Mouse (Mus musculus) G1E (cell line): ENCODE measurements around the gene Nol3. TPM values are rescaled to one million over a fixed set of nuclear protein-coding genes. Genes with fewer than 3 reads are reported as not detected.
A peak's percentile ranks its signal among the peaks of the same experiment; 100 is the strongest.

ENCODE experiments used
- ATAC-seq: 2 replicates; pipeline ENCODE4 v1.8.0; 2016; ENCODE audit warnings: mild to moderate bottlenecking; ENCODE audit not compliant: insufficient number of reproducible peaks, poor library complexity, low FRiP score, severe bottlenecking; ENCODE audit errors: extremely low read depth
- DNase-seq: peaks from one replicate; pipeline ENCODE4 v3.0.0; 2012; ENCODE audit warnings: low spot score
- H3K27me3 ChIP-seq: 2 replicates; pipeline ENCODE4 v1.6.1; 2012; ENCODE audit warnings: mild to moderate bottlenecking, low read length, inconsistent platforms; ENCODE audit not compliant: insufficient read depth
- H3K36me3 ChIP-seq: replicated peaks from 2 replicates; pipeline ENCODE3; 2012; ENCODE audit warnings: mild to moderate bottlenecking, inconsistent platforms
- H3K4me1 ChIP-seq: 2 replicates; pipeline ENCODE4 v1.6.1; 2012; ENCODE audit warnings: low read depth, low read length, inconsistent platforms, mixed read lengths; ENCODE audit not compliant: insufficient read depth
- H3K4me3 ChIP-seq: 2 replicates; pipeline ENCODE4 v1.5.1; 2012; ENCODE audit warnings: low read depth, mild to moderate bottlenecking, inconsistent platforms, low read length, moderate library complexity, mixed read lengths
- H3K9me3 ChIP-seq: replicated peaks from 2 replicates; pipeline ENCODE4 v1.6.1; 2012; ENCODE audit warnings: inconsistent platforms
- CTCF ChIP-seq: IDR thresholded peaks from 2 replicates; pipeline ENCODE4 v1.5.1; 2012; ENCODE audit warnings: low read depth, low read length, inconsistent platforms, mixed read lengths
- GATA1 ChIP-seq: IDR thresholded peaks from 2 replicates; pipeline ENCODE4 v1.6.1; 2012; ENCODE audit warnings: borderline replicate concordance, low read length, inconsistent platforms, mixed read lengths
- GATA2 ChIP-seq: IDR thresholded peaks from 2 replicates; pipeline ENCODE4 v1.6.1; 2012; ENCODE audit warnings: low read depth, low read length, inconsistent platforms, borderline replicate concordance
- POLR2AphosphoS5 ChIP-seq: IDR thresholded peaks from 2 replicates; pipeline ENCODE4 v1.6.1; 2012; ENCODE audit warnings: low read depth, low read length, inconsistent platforms; ENCODE audit not compliant: insufficient replicate concordance
- TAL1 ChIP-seq: conservative IDR thresholded peaks from 2 replicates; pipeline ENCODE4 v1.6.1; 2012; ENCODE audit warnings: low read depth, low read length, inconsistent platforms, mixed read lengths
- polyA plus RNA-seq: library from polyadenylated mRNA; stranded (reverse); fragments of >175 nt; gene quantifications from 2 replicates; pipeline ENCODE4 v1.2.3, GENCODE M21; 2012
- total RNA-seq, 2 experiments: library from RNA; stranded (forward) in 1 of 2; stranded (reverse) in 1 of 2; fragments of 200-1000 nt in 1 of 2; fragments of >200 nt in 1 of 2; fragmentation: Nextera tagmentation in 1 of 2; gene quantifications; 2 replicates each; pipeline ENCODE4 v1.2.3; 2014 to 2017

Nol3 gene
- total and polyA plus RNA-seq, 3 experiments = 0.49 to 0.60 (median 0.60) TPM

DNA sequence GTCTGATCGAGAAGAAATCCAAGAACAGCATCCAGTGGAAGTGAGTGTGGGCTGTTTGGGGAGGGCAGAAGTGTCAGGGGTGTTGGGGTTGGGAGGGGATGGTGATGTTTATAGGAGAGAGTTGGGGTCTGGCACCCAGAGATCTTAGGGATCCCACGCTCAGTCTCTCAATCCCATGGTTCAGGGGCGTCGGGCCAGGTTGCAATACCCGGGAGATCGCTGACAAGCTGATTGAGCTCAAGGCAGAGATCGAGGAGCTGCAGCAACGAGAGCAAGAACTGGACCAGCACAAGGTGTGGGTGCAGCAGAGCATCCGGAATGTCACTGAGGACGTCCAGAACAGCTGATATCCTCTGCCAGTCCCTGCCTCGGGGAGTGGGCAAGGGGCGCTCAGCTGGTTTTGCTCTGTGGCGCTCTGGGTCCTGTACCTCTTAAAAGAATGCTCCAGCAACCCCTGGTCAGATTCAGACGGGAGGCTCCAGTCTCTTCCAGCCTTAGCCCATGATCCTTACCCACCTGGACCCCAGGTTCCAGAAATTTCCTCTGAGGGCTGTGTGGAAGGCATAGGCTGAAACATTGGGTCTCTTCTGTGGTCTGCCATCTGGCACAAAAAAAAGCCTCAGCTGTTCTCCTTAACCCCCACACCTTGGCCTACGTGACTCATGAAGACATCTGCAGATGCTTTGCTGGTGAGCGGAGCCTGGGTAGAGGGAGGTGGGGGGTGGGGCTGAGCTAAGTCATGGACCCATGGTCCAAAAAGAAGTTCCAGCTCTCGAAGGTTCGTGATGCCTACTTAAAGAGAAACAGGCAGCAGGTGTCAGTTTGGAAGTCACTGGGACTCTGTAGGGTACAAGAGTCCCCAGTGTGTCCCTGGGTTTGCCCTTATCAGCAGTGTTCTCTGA, 22.7 kb downstream of the Nol3 start:
- ATAC-seq (0 out of 2 replicates have a peak, but pooled peaks have one; percentile 11), DNase-seq (no peak)
- H3K36me3 ChIP-seq = peaks cover 58% of the 10 kb centered on the region
- peaks cover 73% of the 10 kb centered on the region for H3K4me1 ChIP-seq
- no peaks in the 10 kb centered on the region; the same call in 1 of the 2 replicates for H3K9me3 ChIP-seq
- H3K27me3 ChIP-seq = no peaks in the 10 kb centered on the region
- H3K4me3 ChIP-seq = peak overlapping the region; percentile 98
- no peak for TF ChIP-seq CTCF
- no peak for TF ChIP-seq GATA1
- no peak for TF ChIP-seq TAL1

- Histone ChIP-seq H3K36me3 (peaks cover 70% of the 10 kb centered on the region), H3K4me3 (peak overlapping the region; percentile 45; the same call in 1 of the 2 replicates), H3K27me3 (no peaks in the 10 kb centered on the region), H3K9me3 (no peaks in the 10 kb centered on the region; the same call in 1 of the 2 replicates), H3K4me1 (peaks cover 87% of the 10 kb centered on the region)
- ATAC-seq = no peak
- TF ChIP-seq TAL1 = no peak
- no peak for TF ChIP-seq GATA1
- TF ChIP-seq GATA2 = no peak
- TF ChIP-seq POLR2AphosphoS5 = no peak
- no peak for TF ChIP-seq CTCF
- DNase-seq = no peak
Observed at GRCm38 (mm10) chr8:105299962-105300361, 24.0 kb downstream of the Nol3 start.

DNA sequence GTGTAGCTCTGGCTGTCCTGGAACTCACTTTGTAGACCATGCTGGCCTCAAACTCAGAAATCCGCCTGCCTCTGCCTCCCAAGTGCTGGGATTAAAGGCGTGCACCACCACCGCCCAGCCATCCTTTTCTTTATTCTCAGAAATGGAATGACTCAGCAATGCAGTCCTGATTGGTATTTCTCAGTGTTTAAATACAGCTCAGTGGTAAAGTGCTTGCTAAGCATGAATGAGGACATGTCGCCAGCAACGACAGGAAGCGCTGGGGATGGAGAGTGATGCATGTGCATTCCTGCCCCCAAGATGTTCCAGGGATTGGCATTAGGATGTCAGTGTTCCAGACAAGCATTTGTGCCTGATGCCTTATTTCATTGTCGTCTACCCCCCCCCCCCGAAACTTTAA, 27.5 kb downstream of the Nol3 start:
- DNase-seq (no peak), ATAC-seq (no peak)
- peaks cover 98% of the 10 kb centered on the region for H3K36me3 ChIP-seq
- no peak overlapping the region for H3K4me3 ChIP-seq
- TF ChIP-seq GATA1 (no peak), GATA2 (no peak), CTCF (no peak), POLR2AphosphoS5 (no peak), TAL1 (no peak)
- H3K27me3 ChIP-seq = no peaks in the 10 kb centered on the region
- peaks cover 75% of the 10 kb centered on the region for H3K4me1 ChIP-seq
- H3K9me3 ChIP-seq = no peaks in the 10 kb centered on the region; the same call in 1 of the 2 replicates

GRCm38 (mm10) chr8:105303874-105304273, 27.9 kb downstream of the Nol3 start:
- Histone ChIP-seq H3K4me3 (no peak overlapping the region), H3K27me3 (no peaks in the 10 kb centered on the region), H3K4me1 (peaks cover 70% of the 10 kb centered on the region), H3K36me3 (peaks cover 98% of the 10 kb centered on the region), H3K9me3 (no peaks in the 10 kb centered on the region; the same call in 1 of the 2 replicates)
- no peak for TF ChIP-seq GATA2
- TF ChIP-seq POLR2AphosphoS5 = no peak
- no peak for TF ChIP-seq TAL1
- no peak for TF ChIP-seq CTCF
- TF ChIP-seq GATA1 = no peak
- ATAC-seq (no peak), DNase-seq (no peak)

- no peak for ATAC-seq
- no peak for DNase-seq
Observed at GRCm38 (mm10) chr8:105304325-105305210, 28.6 kb downstream of the Nol3 start.

GRCm38 (mm10) chr8:105305211-105306145, 29.5 kb downstream of the Nol3 start, which contains the start of gene Elmo3:
Gene Elmo3 (plus strand): TSS chr8:105305601.
- H3K36me3 ChIP-seq = peaks cover 99% of the 10 kb centered on the region
- peak within 1 kb of the TSS; percentile 63; the same call in 1 of the 2 replicates for H3K4me3 ChIP-seq
- no peaks in the 10 kb centered on the region; the same call in 1 of the 2 replicates for H3K9me3 ChIP-seq
- ATAC-seq = no peak; the same call in 1 of the 2 replicates
- no peaks in the 10 kb centered on the region for H3K27me3 ChIP-seq
- no peak for DNase-seq
- TF ChIP-seq POLR2AphosphoS5 (peak; percentile 89; the same call in 1 of the 2 replicates), GATA1 (no peak)
- H3K4me1 ChIP-seq = peaks cover 55% of the 10 kb centered on the region

More at GRCm38 (mm10) chr8:105304325-105305210, 28.6 kb downstream of the Nol3 start:
- Histone ChIP-seq H3K27me3 (no peaks in the 10 kb centered on the region), H3K4me1 (peaks cover 64% of the 10 kb centered on the region), H3K4me3 (peak overlapping the region; percentile 30; the same call in 1 of the 2 replicates), H3K9me3 (no peaks in the 10 kb centered on the region; the same call in 1 of the 2 replicates), H3K36me3 (peaks cover 99% of the 10 kb centered on the region)
- TF ChIP-seq POLR2AphosphoS5 (no peak), GATA2 (no peak), CTCF (no peak), GATA1 (no peak), TAL1 (no peak)
